Mouse (Mus musculus): ENCODE measurements around the gene Sirt1. TPM values are rescaled to one million over a fixed set of nuclear protein-coding genes. Genes with fewer than 3 reads are reported as not detected.

The Sirt1 gene
- polyA plus RNA-seq, 1 experiment from 2014 or later = 6.4 TPM

DNA sequence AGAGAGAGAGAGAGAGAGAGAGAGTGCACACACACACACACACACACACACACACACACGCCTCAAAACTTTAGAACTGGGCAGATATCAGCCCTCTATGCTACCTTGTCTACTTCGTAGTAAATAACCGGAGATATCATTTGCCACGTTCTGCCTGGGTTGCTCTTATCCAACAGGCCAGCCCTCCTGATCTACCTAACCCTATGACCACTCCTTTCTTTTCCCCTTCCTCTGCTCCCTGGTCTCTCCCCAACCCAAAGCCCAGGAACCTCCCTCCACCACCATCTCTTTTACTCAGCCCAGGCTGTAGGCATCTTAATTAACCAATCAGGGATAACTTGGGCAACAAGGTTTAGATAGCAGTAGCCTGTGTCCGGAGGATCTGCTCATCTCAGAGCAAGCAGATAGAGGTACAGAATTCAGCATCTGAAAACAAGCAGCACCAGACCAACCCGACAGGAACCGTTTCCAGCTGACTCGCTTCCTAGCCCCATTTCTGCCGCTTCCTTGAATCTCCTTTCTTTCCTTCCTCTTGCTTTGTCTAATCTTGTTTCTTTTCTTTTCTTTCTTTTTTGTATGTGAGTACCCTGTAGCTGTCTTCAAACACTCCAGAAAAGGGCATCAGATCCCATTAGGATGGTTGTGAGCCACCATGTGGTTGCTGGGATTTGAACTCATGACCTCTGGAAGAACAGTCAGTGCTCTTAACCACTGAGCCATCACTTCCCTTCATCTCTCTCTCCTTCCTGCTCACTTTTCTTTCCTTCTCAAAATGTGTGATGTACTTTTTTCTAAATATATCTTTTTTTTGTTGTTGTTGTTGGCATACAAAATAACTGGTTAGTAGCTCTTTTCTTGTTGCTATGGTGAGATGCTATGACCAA, 42.3 kb upstream of the Sirt1 start:
- no peak for ATAC-seq (ENCODE audit: insufficient number of reproducible peaks, insufficient read depth, low FRiP score, low read depth)
- H3K36me3 ChIP-seq (ENCODE audit: control insufficient read depth, insufficient read depth, low read length) = no peaks in the 10 kb centered on the region
- H3K27me3 ChIP-seq (ENCODE audit: control insufficient read depth, insufficient read depth, low read length) = no peaks in the 10 kb centered on the region
- 79% methylated on average over 9 of the region's 9 CpGs for WGBS
- H3K4me2 ChIP-seq (ENCODE audit: low read length) = no peak overlapping the region
- H3K27ac ChIP-seq (replicated peaks in 1 of 2; ENCODE audit: control insufficient read depth in 1 of 2, insufficient read depth in 1 of 2, low read depth in 2 of 2, low read length in 2 of 2) = no peak overlapping the region
- peaks cover 0 to 2% of the 10 kb centered on the region in 2 experiments; a peak in 1 of 4 replicates for H3K4me1 ChIP-seq (ENCODE audit: control insufficient read depth in 2 of 2, insufficient read depth in 2 of 2, low read length in 2 of 2)
- no peaks in the 10 kb centered on the region for H3K9me3 ChIP-seq (ENCODE audit: control insufficient read depth, low read length)
- H3K4me3 ChIP-seq (ENCODE audit: control insufficient read depth in 1 of 2, insufficient read depth in 1 of 2, low read depth in 1 of 2, low read length in 2 of 2) = no peak overlapping the region
- H3K9ac ChIP-seq (ENCODE audit: low read length) = no peak overlapping the region

DNA sequence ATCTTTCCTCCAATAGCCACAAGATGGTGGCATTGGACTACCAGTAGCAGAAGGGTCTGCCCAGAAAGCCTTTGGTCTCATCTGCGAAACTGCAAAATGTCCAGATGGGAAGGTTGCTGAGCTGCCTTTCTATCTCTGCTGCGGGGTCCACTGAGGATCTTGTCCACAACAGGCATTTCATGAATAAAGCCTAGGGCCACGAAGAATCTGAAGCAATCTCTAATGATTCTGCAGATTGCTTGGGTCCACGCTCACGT, 41.2 kb upstream of the Sirt1 start:
- no peak for ATAC-seq (ENCODE audit: insufficient number of reproducible peaks, insufficient read depth, low FRiP score, low read depth)
- no peak overlapping the region for H3K4me3 ChIP-seq (ENCODE audit: control insufficient read depth in 1 of 2, insufficient read depth in 1 of 2, low read depth in 1 of 2, low read length in 2 of 2)
- no peak overlapping the region for H3K9ac ChIP-seq (ENCODE audit: low read length)
- H3K27me3 ChIP-seq (ENCODE audit: control insufficient read depth, insufficient read depth, low read length) = no peaks in the 10 kb centered on the region
- H3K4me1 ChIP-seq (ENCODE audit: control insufficient read depth in 2 of 2, insufficient read depth in 2 of 2, low read length in 2 of 2) = no peaks in the 10 kb centered on the region
- H3K36me3 ChIP-seq (ENCODE audit: control insufficient read depth, insufficient read depth, low read length) = no peaks in the 10 kb centered on the region
- no peaks in the 10 kb centered on the region for H3K9me3 ChIP-seq (ENCODE audit: control insufficient read depth, low read length)
- H3K27ac ChIP-seq (replicated peaks in 1 of 2; ENCODE audit: control insufficient read depth in 1 of 2, insufficient read depth in 1 of 2, low read depth in 2 of 2, low read length in 2 of 2) = no peak overlapping the region
- WGBS = 83% methylated on average over 5 of the region's 5 CpGs
- no peak overlapping the region for H3K4me2 ChIP-seq (ENCODE audit: low read length)

- Histone ChIP-seq H3K27ac (replicated peaks in 1 of 2; ENCODE audit: control insufficient read depth in 1 of 2, insufficient read depth in 1 of 2, low read depth in 2 of 2, low read length in 2 of 2) (no peak within 1 kb of the TSS), H3K4me1 (ENCODE audit: control insufficient read depth in 2 of 2, insufficient read depth in 2 of 2, low read length in 2 of 2) (no peaks in the 10 kb centered on the region), H3K9ac (ENCODE audit: low read length) (no peak within 1 kb of the TSS), H3K4me2 (ENCODE audit: low read length) (no peak within 1 kb of the TSS), H3K4me3 (ENCODE audit: control insufficient read depth in 1 of 2, insufficient read depth in 1 of 2, low read depth in 1 of 2, low read length in 2 of 2) (no peak within 1 kb of the TSS), H3K9me3 (ENCODE audit: control insufficient read depth, low read length) (no peaks in the 10 kb centered on the region), H3K36me3 (ENCODE audit: control insufficient read depth, insufficient read depth, low read length) (no peaks in the 10 kb centered on the region), H3K27me3 (ENCODE audit: control insufficient read depth, insufficient read depth, low read length) (no peaks in the 10 kb centered on the region)
- 83% methylated on average over 18 of the region's 18 CpGs for WGBS
- ATAC-seq (ENCODE audit: insufficient number of reproducible peaks, insufficient read depth, low FRiP score, low read depth) = no peak
These were observed 40.5 kb upstream of the Sirt1 start, which contains the start of gene Gm7075 for GRCm38 (mm10) chr10:63421739-63422735. Gene Gm7075 (minus strand): TSS chr10:63421789.

DNA sequence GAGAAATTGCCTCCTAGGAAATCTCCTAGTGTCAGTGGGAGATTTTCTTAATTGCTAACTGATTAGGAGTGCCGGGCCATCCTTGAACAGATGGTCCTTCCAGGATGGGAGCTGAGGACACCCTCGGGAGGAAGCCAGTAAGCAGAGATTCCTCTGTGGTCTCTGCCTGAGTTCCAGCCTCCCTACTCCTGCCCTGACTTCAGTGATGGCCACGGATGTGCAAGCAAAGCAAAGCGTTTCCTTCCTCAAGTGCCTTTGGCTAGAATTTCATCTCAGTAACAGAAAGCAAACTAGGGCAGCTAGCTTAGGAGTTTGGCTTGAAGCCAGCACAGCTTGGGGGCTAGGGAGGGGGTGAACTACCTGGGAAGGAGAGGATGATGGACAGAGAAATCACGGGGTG, 35.6 kb upstream of the Sirt1 start:
- no peak for ATAC-seq (ENCODE audit: insufficient number of reproducible peaks, insufficient read depth, low FRiP score, low read depth)
- Histone ChIP-seq H3K9me3 (ENCODE audit: control insufficient read depth, low read length) (no peaks in the 10 kb centered on the region), H3K4me3 (ENCODE audit: control insufficient read depth in 1 of 2, insufficient read depth in 1 of 2, low read depth in 1 of 2, low read length in 2 of 2) (no peak overlapping the region), H3K4me2 (ENCODE audit: low read length) (no peak overlapping the region), H3K36me3 (ENCODE audit: control insufficient read depth, insufficient read depth, low read length) (no peaks in the 10 kb centered on the region), H3K27ac (replicated peaks in 1 of 2; ENCODE audit: control insufficient read depth in 1 of 2, insufficient read depth in 1 of 2, low read depth in 2 of 2, low read length in 2 of 2) (no peak overlapping the region), H3K9ac (ENCODE audit: low read length) (no peak overlapping the region), H3K4me1 (ENCODE audit: control insufficient read depth in 2 of 2, insufficient read depth in 2 of 2, low read length in 2 of 2) (no peaks in the 10 kb centered on the region), H3K27me3 (ENCODE audit: control insufficient read depth, insufficient read depth, low read length) (no peaks in the 10 kb centered on the region)
- 45% methylated on average over 5 of the region's 5 CpGs for WGBS

- H3K27ac ChIP-seq (replicated peaks in 1 of 2; ENCODE audit: control insufficient read depth in 1 of 2, insufficient read depth in 1 of 2, low read depth in 2 of 2, low read length in 2 of 2) = no peak overlapping the region
- 59% methylated on average over 7 of the region's 7 CpGs for WGBS
- no peaks in the 10 kb centered on the region for H3K9me3 ChIP-seq (ENCODE audit: control insufficient read depth, low read length)
- H3K4me1 ChIP-seq (ENCODE audit: control insufficient read depth in 2 of 2, insufficient read depth in 2 of 2, low read length in 2 of 2) = no peaks in the 10 kb centered on the region
- H3K9ac ChIP-seq (ENCODE audit: low read length) = no peak overlapping the region
- H3K36me3 ChIP-seq (ENCODE audit: control insufficient read depth, insufficient read depth, low read length) = no peaks in the 10 kb centered on the region
- H3K4me3 ChIP-seq (ENCODE audit: control insufficient read depth in 1 of 2, insufficient read depth in 1 of 2, low read depth in 1 of 2, low read length in 2 of 2) = peak overlapping the region in 1 of 2 experiments; percentile 8; a peak in 1 of 4 replicates
- peak overlapping the region; percentile 50 for H3K4me2 ChIP-seq (ENCODE audit: low read length)
- no peaks in the 10 kb centered on the region for H3K27me3 ChIP-seq (ENCODE audit: control insufficient read depth, insufficient read depth, low read length)
- no peak for ATAC-seq (ENCODE audit: insufficient number of reproducible peaks, insufficient read depth, low FRiP score, low read depth)
These were observed 34.3 kb upstream of the Sirt1 start for GRCm38 (mm10) chr10:63415850-63416249.

DNA sequence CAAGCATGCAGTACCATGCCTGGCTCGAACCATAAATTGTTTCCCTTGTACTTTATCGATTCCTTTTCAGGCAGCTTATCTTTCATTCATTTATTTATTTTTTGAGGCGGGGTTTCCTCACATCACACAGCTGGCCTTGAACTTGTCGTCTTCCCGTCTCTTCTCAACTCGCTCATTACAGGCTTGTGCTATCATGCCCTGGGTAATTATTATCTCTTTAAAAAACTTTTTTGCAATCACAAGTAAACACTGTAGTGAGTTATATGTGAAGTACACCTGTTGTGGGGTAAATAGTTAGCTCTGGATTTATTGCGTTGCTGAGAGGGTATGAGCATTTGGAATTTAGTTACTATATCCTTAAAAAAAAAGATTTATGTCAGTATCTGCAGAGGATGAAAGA, 33.8 kb upstream of the Sirt1 start:
- WGBS = 66% methylated on average over 7 of the region's 7 CpGs
- H3K27ac ChIP-seq (replicated peaks in 1 of 2; ENCODE audit: control insufficient read depth in 1 of 2, insufficient read depth in 1 of 2, low read depth in 2 of 2, low read length in 2 of 2) = no peak overlapping the region
- H3K4me1 ChIP-seq (ENCODE audit: control insufficient read depth in 2 of 2, insufficient read depth in 2 of 2, low read length in 2 of 2) = no peaks in the 10 kb centered on the region
- H3K9me3 ChIP-seq (ENCODE audit: control insufficient read depth, low read length) = no peaks in the 10 kb centered on the region
- no peak overlapping the region for H3K9ac ChIP-seq (ENCODE audit: low read length)
- H3K27me3 ChIP-seq (ENCODE audit: control insufficient read depth, insufficient read depth, low read length) = no peaks in the 10 kb centered on the region
- no peak overlapping the region for H3K4me2 ChIP-seq (ENCODE audit: low read length)
- no peak overlapping the region for H3K4me3 ChIP-seq (ENCODE audit: control insufficient read depth in 1 of 2, insufficient read depth in 1 of 2, low read depth in 1 of 2, low read length in 2 of 2)
- no peaks in the 10 kb centered on the region for H3K36me3 ChIP-seq (ENCODE audit: control insufficient read depth, insufficient read depth, low read length)
- no peak for ATAC-seq (ENCODE audit: insufficient number of reproducible peaks, insufficient read depth, low FRiP score, low read depth)

- Histone ChIP-seq H3K4me1 (ENCODE audit: control insufficient read depth in 2 of 2, insufficient read depth in 2 of 2, low read length in 2 of 2) (no peaks in the 10 kb centered on the region), H3K9me3 (ENCODE audit: control insufficient read depth, low read length) (no peaks in the 10 kb centered on the region), H3K4me3 (ENCODE audit: control insufficient read depth in 1 of 2, insufficient read depth in 1 of 2, low read depth in 1 of 2, low read length in 2 of 2) (no peak overlapping the region), H3K9ac (ENCODE audit: low read length) (no peak overlapping the region), H3K27me3 (ENCODE audit: control insufficient read depth, insufficient read depth, low read length) (no peaks in the 10 kb centered on the region), H3K27ac (replicated peaks in 1 of 2; ENCODE audit: control insufficient read depth in 1 of 2, insufficient read depth in 1 of 2, low read depth in 2 of 2, low read length in 2 of 2) (no peak overlapping the region), H3K4me2 (ENCODE audit: low read length) (no peak overlapping the region), H3K36me3 (ENCODE audit: control insufficient read depth, insufficient read depth, low read length) (0 out of 2 replicates have a peak, but pooled peaks cover 3% of the 10 kb centered on the region)
- no peak for ATAC-seq (ENCODE audit: insufficient number of reproducible peaks, insufficient read depth, low FRiP score, low read depth)
- 84% methylated on average over 17 of the region's 17 CpGs for WGBS
These were observed 31.3 kb upstream of the Sirt1 start for GRCm38 (mm10) chr10:63412756-63413155.
